Mouse (Mus musculus) lung, adult 2 months (tissue): ENCODE measurements at regions not wholly inside any gene's neighbourhood (a gene's known extent, or its start where the extent isn't known, plus 50 kb on each side); places are given as distances from the start of the nearest gene placed in this dataset.

Experiments used
- CTCF ChIP-seq: fragments of 200-500 bp; IDR thresholded peaks from 2 replicates; pipeline ENCODE4 v1.5.1; 2011; ENCODE audit warnings: mild to moderate bottlenecking, low read length, control low read depth; ENCODE audit not compliant: insufficient read depth
- POLR2A ChIP-seq: fragments of 200-500 bp; IDR thresholded peaks from 2 replicates; pipeline ENCODE4 v1.6.1; 2011; ENCODE audit warnings: low read depth, mild to moderate bottlenecking, control low read depth, low read length, borderline replicate concordance; ENCODE audit errors: extremely low read depth

GRCm38 (mm10) chr2:109484306-109484705 is 190.2 kb upstream of the Bdnf start:
- no peak for TF ChIP-seq CTCF
- no peak for TF ChIP-seq POLR2A
